In the genomic region with DNA sequence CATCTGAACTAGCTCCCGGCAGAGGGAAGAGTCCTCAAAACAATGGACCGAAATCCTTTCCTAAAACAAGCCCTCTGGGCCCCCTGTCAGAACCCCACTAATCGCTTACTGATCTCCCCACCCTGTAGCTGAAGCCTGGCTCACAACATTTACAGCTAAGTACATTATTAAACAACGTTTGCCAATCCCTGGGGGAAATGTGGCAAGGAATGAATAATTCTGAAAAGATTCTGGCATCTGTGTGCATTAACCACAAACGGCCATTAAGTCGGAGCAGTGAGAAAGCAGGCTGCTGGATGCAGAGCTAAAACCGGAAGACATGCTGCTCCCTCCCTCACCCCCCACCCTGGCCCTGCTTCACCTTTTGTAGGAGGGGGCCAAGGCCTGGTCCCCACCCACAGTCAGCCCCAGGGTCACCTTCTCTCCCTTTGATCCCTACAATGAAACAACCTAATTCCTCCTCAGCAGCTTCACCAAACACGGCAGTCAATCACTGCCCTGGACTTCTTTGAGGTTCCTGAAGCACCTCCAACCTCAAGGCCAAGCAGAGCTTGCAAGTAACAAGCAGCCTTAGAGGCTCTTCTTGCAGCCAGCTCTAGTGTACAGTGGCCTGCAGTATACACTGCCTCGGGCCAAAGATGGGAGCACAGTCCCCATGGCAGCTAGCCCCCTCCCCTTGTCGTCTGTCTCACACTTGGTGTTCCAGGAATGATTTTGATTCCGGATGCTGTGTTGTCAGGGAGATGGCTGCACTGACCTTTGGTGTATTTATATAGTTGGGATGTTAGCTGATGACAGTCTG, we compare ENCODE assay signal across 11 mouse cellular contexts.
DNase-seq lines count a peak whose midpoint lies in the region; ATAC-seq and TF ChIP-seq lines count a peak whose summit lies in the region.
"Had no signal": no experiment of that assay in that cellular context is flagged by ENCODE, and none has a peak within 500 bp of the region (broad histone marks: within the 10 kb centered on the region; RNA-seq: fewer than 3 reads in every experiment).

No protein-coding gene starts in this region.

- WGBS in lung, postnatal 0 days = 27% methylated on average over 11 of the region's 11 CpGs
- WGBS in forebrain, postnatal 0 days = 17% methylated on average over 11 of the region's 11 CpGs
- 53% methylated on average over 11 of the region's 11 CpGs for WGBS in midbrain, embryonic 10.5 days
- WGBS in liver, postnatal 0 days (ENCODE audit: insufficient replicate concordance) = 47% methylated on average over 11 of the region's 11 CpGs

- H3K9me3 ChIP-seq in lung, postnatal 0 days (ENCODE audit: low read length) = peaks cover 8% of the 10 kb centered on the region; the same call in 1 of the 2 replicates
- peaks cover 7% of the 10 kb centered on the region; the same call in 1 of the 2 replicates for H3K9me3 ChIP-seq in forebrain, postnatal 0 days (ENCODE audit: low read length)
- H3K9me3 ChIP-seq in midbrain, embryonic 10.5 days (replicated peaks) = peaks cover 8% of the 10 kb centered on the region; the same call in 1 of the 2 replicates
- 0 out of 2 replicates have a peak, but pooled peaks cover 2% of the 10 kb centered on the region for H3K9me3 ChIP-seq in liver, postnatal 0 days (ENCODE audit: low read length)
- H3K9me3 ChIP-seq: stomach, embryonic 15.5 days had no signal

- 0 out of 2 replicates have a peak overlapping the region, but pooled peaks have one; percentile 5 for H3K9ac ChIP-seq in lung, postnatal 0 days (replicated peaks; ENCODE audit: low read depth)
- H3K9ac ChIP-seq in forebrain, postnatal 0 days = no peak overlapping the region
- no peak overlapping the region for H3K9ac ChIP-seq in liver, postnatal 0 days (replicated peaks)
- H3K9ac ChIP-seq: heart, embryonic 12.5 days; stomach, embryonic 15.5 days had no signal

- intact Hi-C loops in left cerebral cortex, postnatal 14 days (cut with DNase I) = no loop called here
- intact Hi-C loops in gastrocnemius, adult 2 months (cut with DNase I) = no loop called here

- H3K4me2 ChIP-seq in lung, postnatal 0 days (replicated peaks; ENCODE audit: low read depth, low read length) = no peak overlapping the region
- H3K4me2 ChIP-seq in forebrain, postnatal 0 days (ENCODE audit: low read depth) = no peak overlapping the region
- H3K4me2 ChIP-seq in liver, postnatal 0 days (ENCODE audit: low read depth, low read length) = no peak overlapping the region
- H3K4me2 ChIP-seq: heart, embryonic 12.5 days; stomach, embryonic 15.5 days had no signal

- no peaks in the 10 kb centered on the region for H3K4me1 ChIP-seq in lung, postnatal 0 days (ENCODE audit: insufficient read depth, low read depth, low read length)
- H3K4me1 ChIP-seq in forebrain, postnatal 0 days (ENCODE audit: insufficient read depth) = peaks cover 8% of the 10 kb centered on the region
- H3K4me1 ChIP-seq in midbrain, embryonic 10.5 days = peaks cover 18% of the 10 kb centered on the region
- no peaks in the 10 kb centered on the region for H3K4me1 ChIP-seq in liver, postnatal 0 days (ENCODE audit: insufficient read depth)
- H3K4me1 ChIP-seq: heart, embryonic 12.5 days had no signal

- no peaks in the 10 kb centered on the region for H3K36me3 ChIP-seq in lung, postnatal 0 days (ENCODE audit: insufficient read depth, low read length)
- no peaks in the 10 kb centered on the region for H3K36me3 ChIP-seq in forebrain, postnatal 0 days (ENCODE audit: insufficient read depth)
- H3K36me3 ChIP-seq in midbrain, embryonic 10.5 days = no peaks in the 10 kb centered on the region
- H3K36me3 ChIP-seq in liver, postnatal 0 days (replicated peaks; ENCODE audit: insufficient read depth, low read length) = no peaks in the 10 kb centered on the region
- H3K36me3 ChIP-seq: heart, embryonic 12.5 days; stomach, embryonic 15.5 days had no signal

- no peak overlapping the region for H3K27ac ChIP-seq in lung, postnatal 0 days (ENCODE audit: low read length)
- H3K27ac ChIP-seq in forebrain, postnatal 0 days (ENCODE audit: low read depth, low read length) = peak overlapping the region; percentile 45
- H3K27ac ChIP-seq in midbrain, embryonic 10.5 days (replicated peaks) = peak overlapping the region; percentile 59
- no peak overlapping the region for H3K27ac ChIP-seq in gastrocnemius, adult 2 months
- no peak overlapping the region for H3K27ac ChIP-seq in liver, postnatal 0 days (ENCODE audit: low read depth)
- H3K27ac ChIP-seq: stomach, embryonic 15.5 days had no signal

- H3K27me3 ChIP-seq in lung, postnatal 0 days (replicated peaks; ENCODE audit: insufficient read depth, low read length) = no peaks in the 10 kb centered on the region
- no peaks in the 10 kb centered on the region; the same call in 1 of the 2 replicates for H3K27me3 ChIP-seq in forebrain, postnatal 0 days (ENCODE audit: insufficient read depth, low read length)
- no peaks in the 10 kb centered on the region for H3K27me3 ChIP-seq in midbrain, embryonic 10.5 days (ENCODE audit: low read depth, poor library complexity, severe bottlenecking)
- H3K27me3 ChIP-seq in liver, postnatal 0 days (ENCODE audit: insufficient read depth, low read length) = no peaks in the 10 kb centered on the region
- H3K27me3 ChIP-seq: heart, embryonic 12.5 days; stomach, embryonic 15.5 days had no signal

- no peak for TF ChIP-seq CTCF in lung, postnatal 0 days (IDR thresholded peaks at IDR 0.05)
- no peak for TF ChIP-seq CTCF in forebrain, postnatal 0 days (IDR thresholded peaks at IDR 0.05; ENCODE audit: low read depth)
- TF ChIP-seq CTCF in gastrocnemius, adult 2 months (IDR thresholded peaks at IDR 0.05) = no peak
- no peak for TF ChIP-seq CTCF in liver, postnatal 0 days (IDR thresholded peaks at IDR 0.05; ENCODE audit: low read depth)

- H3K4me3 ChIP-seq in lung, postnatal 0 days (ENCODE audit: low read depth, low read length) = no peak overlapping the region
- H3K4me3 ChIP-seq in forebrain, postnatal 0 days (ENCODE audit: low read depth, low read length) = no peak overlapping the region
- no peak overlapping the region for H3K4me3 ChIP-seq in midbrain, embryonic 10.5 days
- H3K4me3 ChIP-seq in gastrocnemius, adult 2 months = no peak overlapping the region
- no peak overlapping the region for H3K4me3 ChIP-seq in liver, postnatal 0 days (ENCODE audit: low read depth, low read length)
- H3K4me3 ChIP-seq: heart, embryonic 12.5 days; stomach, embryonic 15.5 days had no signal

- DNase-seq in lung, postnatal 0 days (ENCODE audit: low spot score) = peak; percentile 60
- no peak for DNase-seq in lung, postnatal 14 days
- DNase-seq in forebrain, postnatal 0 days = peak; percentile 31
- no peak for DNase-seq in midbrain, embryonic 10.5 days (ENCODE audit: low spot score)
- DNase-seq in left cerebral cortex, postnatal 14 days (ENCODE audit: low spot score in 2 of 2) = no peak
- no peak for DNase-seq in urinary bladder, postnatal 10 days (ENCODE audit: low spot score)
- no peak for DNase-seq in gastrocnemius, adult 2 months
- DNase-seq in liver, postnatal 0 days = no peak
- DNase-seq: kidney, postnatal 4 days had no signal

- no peak for TF ChIP-seq EP300 in lung, postnatal 0 days (IDR thresholded peaks at IDR 0.05)
- no peak for TF ChIP-seq EP300 in liver, postnatal 0 days (IDR thresholded peaks at IDR 0.05; ENCODE audit: low read depth)

- peak; percentile 41; the same call in 1 of the 2 replicates for ATAC-seq in lung, postnatal 0 days
- peak; percentile 56 for ATAC-seq in forebrain, postnatal 0 days
- no peak for ATAC-seq in liver, postnatal 0 days

Comparison
In these comparisons a context has a peak if more than half of its experiments do, and no peak if none do; other contexts are left out.
1. DNase-seq: peak in lung, postnatal 0 days (single experiment) and forebrain, postnatal 0 days (single experiment); none in lung, postnatal 14 days (single experiment), midbrain, embryonic 10.5 days (single experiment), left cerebral cortex, postnatal 14 days (0 of 2), urinary bladder, postnatal 10 days (single experiment), gastrocnemius, adult 2 months (single experiment) and liver, postnatal 0 days (single experiment).
2. H3K27ac ChIP-seq: peak in forebrain, postnatal 0 days (single experiment) and midbrain, embryonic 10.5 days (single experiment); none in lung, postnatal 0 days (single experiment), gastrocnemius, adult 2 months (single experiment) and liver, postnatal 0 days (single experiment).